Mouse (Mus musculus) bone marrow, adult 2 months (tissue): Measurements from ENCODE around the gene Gm49369.

Experiments used
- CTCF ChIP-seq: fragments of 200-500 bp; IDR thresholded peaks from 2 replicates; pipeline ENCODE4 v1.5.1; 2011; ENCODE audit warnings: low read length, control low read depth; ENCODE audit not compliant: control insufficient read depth, insufficient read depth
- POLR2A ChIP-seq: fragments of 200-500 bp; IDR thresholded peaks from 2 replicates; pipeline ENCODE4 v1.6.1; 2011; ENCODE audit warnings: low read depth, mild to moderate bottlenecking, control low read depth, low read length, borderline replicate concordance; ENCODE audit not compliant: control insufficient read depth

GRCm38 (mm10) chr7:142384306-142384705, 1.8 kb upstream of the Gm49369 start:
- TF ChIP-seq CTCF (no peak), POLR2A (no peak)
